Mouse (Mus musculus) embryonic facial prominence, embryonic 14.5 days (tissue): ENCODE data around the gene Ptprb. TPM values are rescaled to one million over a fixed set of nuclear protein-coding genes. Genes with fewer than 3 reads are reported as not detected.

Source experiments
- ATAC-seq: fragments of 200-750 bp; cut with Nextera tagmentation; 2 replicates; pipeline ENCODE4 v1.8.0; 2017; ENCODE audit warnings: low read depth, moderate number of reproducible peaks, moderate TSS enrichment
- DNase-seq: peaks from one replicate; pipeline ENCODE4 v3.0.0-alpha.2; 2015; ENCODE audit warnings: low spot score
- H3K27ac ChIP-seq: fragments of 300-500 bp; sonication (generic); replicated peaks from 2 replicates; pipeline ENCODE4 v1.5.1; 2014; ENCODE audit warnings: low read depth, mild to moderate bottlenecking, low read length, moderate library complexity
- H3K27me3 ChIP-seq: fragments of 300-500 bp; sonication (generic); replicated peaks from 2 replicates; pipeline ENCODE4 v1.6.1; 2014; ENCODE audit warnings: low read length; ENCODE audit not compliant: control insufficient read depth, insufficient read depth
- H3K36me3 ChIP-seq: fragments of 300-500 bp; sonication (generic); 2 replicates; pipeline ENCODE4 v1.6.1; 2014; ENCODE audit warnings: low read length, mixed read lengths; ENCODE audit not compliant: control insufficient read depth, insufficient read depth
- H3K4me1 ChIP-seq: fragments of 300-500 bp; sonication (generic); 2 replicates; pipeline ENCODE4 v1.6.1; 2014; ENCODE audit warnings: antibody characterized with exemption, low read length; ENCODE audit not compliant: control insufficient read depth, insufficient read depth
- H3K4me2 ChIP-seq: fragments of 300-500 bp; sonication (generic); 2 replicates; pipeline ENCODE4 v1.6.1; 2014; ENCODE audit warnings: low read depth, mild to moderate bottlenecking, low read length, moderate library complexity, mixed read lengths
- H3K4me3 ChIP-seq: fragments of 300-500 bp; sonication (generic); 2 replicates; pipeline ENCODE4 v1.5.1; 2014; ENCODE audit warnings: low read depth, mild to moderate bottlenecking, low read length
- H3K9ac ChIP-seq: fragments of 300-500 bp; sonication (generic); 2 replicates; pipeline ENCODE4 v1.6.1; 2014; ENCODE audit warnings: low read depth, mild to moderate bottlenecking, low read length, moderate library complexity, mixed read lengths
- H3K9me3 ChIP-seq: fragments of 300-500 bp; sonication (generic); 2 replicates; pipeline ENCODE4 v1.6.1; 2016; ENCODE audit warnings: low read length; ENCODE audit not compliant: control insufficient read depth
- WGBS: fragments of 180-500 bp; shearing (Covaris S2); extraction: QIAGEN DNeasy Blood & Tissue Kit; methylation state at CpG from one replicate; pipeline ENCODE4 v1.1.7; 2014; 5-methylcytosine and 5-hydroxymethylcytosine counted together
- polyA plus RNA-seq: library from polyadenylated mRNA; unstranded; fragments of >200 nt; fragmentation: Nextera tagmentation; extraction: Ambion mirVana; gene quantifications from 2 replicates; pipeline ENCODE4 v1.2.1, GENCODE M21; 2014

Ptprb gene
- polyA plus RNA-seq, 1 experiment from 2014 or later: 3.8 TPM

DNA sequence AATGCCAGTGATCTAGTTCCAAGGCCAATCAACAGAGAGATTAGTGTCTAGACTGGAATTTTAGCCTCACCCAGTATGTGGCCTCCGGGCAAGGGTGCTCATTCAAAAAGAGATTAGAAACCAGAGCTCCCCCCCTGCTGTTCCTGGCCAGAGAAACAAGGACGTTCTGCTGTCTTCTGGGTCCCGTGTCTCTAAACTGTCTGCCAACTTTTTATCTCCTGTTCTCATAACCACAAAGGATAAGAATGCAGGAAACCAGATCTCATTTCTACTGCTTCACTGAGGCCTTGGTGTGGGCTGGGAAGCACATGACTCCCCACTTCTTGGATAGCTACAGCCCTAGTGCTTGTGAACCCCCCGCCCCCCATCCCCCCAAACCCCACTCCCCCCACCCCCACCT is 119.3 kb downstream of the Ptprb start:
- ATAC-seq: peak; percentile 87
- 0 out of 2 replicates have a peak, but pooled peaks cover 8% of the 10 kb centered on the region for H3K4me1 ChIP-seq
- no peak overlapping the region for H3K27ac ChIP-seq
- no peak overlapping the region for H3K9ac ChIP-seq
- no peaks in the 10 kb centered on the region for H3K9me3 ChIP-seq
- DNase-seq: peak; percentile 84
- no peak overlapping the region for H3K4me3 ChIP-seq
- WGBS: 21% methylated on average over 3 of the region's 4 CpGs
- no peaks in the 10 kb centered on the region for H3K27me3 ChIP-seq
- H3K36me3 ChIP-seq: no peaks in the 10 kb centered on the region
- H3K4me2 ChIP-seq: no peak overlapping the region

DNA sequence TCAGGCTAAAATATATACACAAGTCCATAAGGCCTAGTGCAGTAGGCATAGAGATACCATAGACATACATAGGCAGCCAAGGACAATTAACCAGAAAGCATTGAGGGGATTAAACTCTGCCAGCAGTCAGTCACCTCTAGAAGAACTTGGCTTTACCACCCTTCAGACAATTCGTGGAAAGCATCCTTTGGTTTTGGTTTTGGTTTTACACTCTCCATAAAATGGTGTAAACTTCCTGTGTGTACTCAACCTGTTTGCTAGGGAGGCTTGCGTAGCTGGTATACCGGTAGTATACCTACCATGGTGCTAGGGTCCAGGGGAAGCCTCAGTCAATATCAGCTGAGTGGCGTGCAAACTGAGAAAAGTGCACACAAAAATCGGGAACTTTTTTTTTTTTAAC is 121.0 kb downstream of the Ptprb start:
- H3K4me3 ChIP-seq: no peak overlapping the region
- no peak overlapping the region for H3K4me2 ChIP-seq
- DNase-seq: no peak
- no peaks in the 10 kb centered on the region for H3K27me3 ChIP-seq
- 83% methylated on average over 5 of the region's 5 CpGs for WGBS
- no peak overlapping the region for H3K27ac ChIP-seq
- H3K9me3 ChIP-seq: no peaks in the 10 kb centered on the region
- ATAC-seq: no peak
- H3K9ac ChIP-seq: no peak overlapping the region
- H3K36me3 ChIP-seq: no peaks in the 10 kb centered on the region
- 0 out of 2 replicates have a peak, but pooled peaks cover 8% of the 10 kb centered on the region for H3K4me1 ChIP-seq

DNA sequence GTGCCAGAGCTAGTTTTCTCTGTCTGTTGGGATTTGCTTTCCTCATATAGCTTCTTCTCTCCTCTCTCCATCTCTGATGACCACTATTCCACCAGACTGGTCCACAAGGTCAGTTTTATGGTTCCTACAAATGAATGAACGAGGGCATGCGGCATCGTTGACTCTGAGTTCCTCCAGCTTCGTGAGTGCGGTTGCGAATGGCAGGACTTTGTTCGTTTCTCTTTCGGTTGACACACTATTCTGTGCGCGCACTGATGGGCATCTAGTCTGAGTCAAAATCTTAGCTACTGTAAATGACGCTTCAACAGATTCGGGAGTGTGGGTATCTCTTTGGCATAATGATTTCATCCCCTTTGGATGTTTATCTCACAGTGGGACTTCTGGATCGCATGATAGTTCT is 121.6 kb downstream of the Ptprb start:
- Histone ChIP-seq H3K27ac (no peak overlapping the region), H3K4me2 (no peak overlapping the region), H3K9ac (no peak overlapping the region), H3K9me3 (no peaks in the 10 kb centered on the region), H3K36me3 (no peaks in the 10 kb centered on the region), H3K4me1 (0 out of 2 replicates have a peak, but pooled peaks cover 8% of the 10 kb centered on the region), H3K4me3 (no peak overlapping the region), H3K27me3 (no peaks in the 10 kb centered on the region)
- WGBS: 94% methylated on average over 13 of the region's 13 CpGs
- DNase-seq (no peak), ATAC-seq (no peak)

DNA sequence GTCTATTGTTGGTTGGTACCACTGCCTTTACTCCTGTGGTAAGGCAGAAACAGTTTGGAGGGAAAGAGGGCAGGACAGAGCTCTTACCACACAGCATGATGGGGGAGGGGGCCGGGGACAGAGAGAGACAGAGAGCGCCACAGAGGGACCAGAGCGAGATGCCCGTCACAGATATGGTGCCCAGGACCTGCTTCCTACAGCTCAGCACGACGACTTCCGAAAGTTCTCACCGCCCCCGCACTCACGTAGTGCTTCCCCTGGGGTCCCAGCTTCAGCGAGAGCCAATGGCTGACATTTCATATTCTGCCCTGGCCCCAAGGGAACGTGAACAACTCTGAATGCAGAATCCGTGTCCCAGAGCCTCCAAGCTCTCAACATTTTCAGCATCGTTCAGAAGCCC is 122.2 kb downstream of the Ptprb start:
- H3K9me3 ChIP-seq: no peaks in the 10 kb centered on the region
- no peaks in the 10 kb centered on the region for H3K27me3 ChIP-seq
- no peak for DNase-seq
- H3K4me1 ChIP-seq: 0 out of 2 replicates have a peak, but pooled peaks cover 8% of the 10 kb centered on the region
- H3K4me3 ChIP-seq: peak overlapping the region; percentile 19
- H3K27ac ChIP-seq: no peak overlapping the region
- 34% methylated on average over 14 of the region's 14 CpGs for WGBS
- peak overlapping the region; percentile 41 for H3K4me2 ChIP-seq
- no peaks in the 10 kb centered on the region for H3K36me3 ChIP-seq
- H3K9ac ChIP-seq: peak overlapping the region; percentile 25; the same call in 1 of the 2 replicates
- ATAC-seq: no peak

DNA sequence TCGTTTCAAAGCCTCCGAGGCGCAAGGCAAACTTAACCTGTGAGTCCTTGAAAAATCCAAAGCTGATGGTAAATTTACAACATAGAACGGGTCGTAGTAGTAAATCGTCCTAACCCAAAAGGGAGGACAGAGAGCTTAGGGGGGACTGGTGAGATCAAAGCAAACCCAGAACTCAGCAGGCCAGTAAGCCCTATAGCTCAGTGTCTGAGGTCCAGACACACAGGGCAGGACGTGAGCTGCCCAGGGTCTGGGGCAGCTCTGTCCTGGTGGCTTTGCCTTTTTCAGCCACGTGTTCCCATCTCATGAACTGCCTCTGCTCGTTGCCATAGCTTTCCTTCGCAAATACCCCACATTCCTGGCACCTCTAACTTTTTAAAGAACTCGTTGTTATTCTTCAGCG is 122.7 kb downstream of the Ptprb start:
- Histone ChIP-seq H3K4me3 (peak overlapping the region; percentile 19), H3K27me3 (no peaks in the 10 kb centered on the region), H3K4me2 (peak overlapping the region; percentile 41), H3K9me3 (no peaks in the 10 kb centered on the region), H3K36me3 (no peaks in the 10 kb centered on the region), H3K27ac (no peak overlapping the region), H3K9ac (no peak overlapping the region), H3K4me1 (0 out of 2 replicates have a peak, but pooled peaks cover 8% of the 10 kb centered on the region)
- 52% methylated on average over 12 of the region's 12 CpGs for WGBS
- no peak for ATAC-seq
- DNase-seq: no peak

DNA sequence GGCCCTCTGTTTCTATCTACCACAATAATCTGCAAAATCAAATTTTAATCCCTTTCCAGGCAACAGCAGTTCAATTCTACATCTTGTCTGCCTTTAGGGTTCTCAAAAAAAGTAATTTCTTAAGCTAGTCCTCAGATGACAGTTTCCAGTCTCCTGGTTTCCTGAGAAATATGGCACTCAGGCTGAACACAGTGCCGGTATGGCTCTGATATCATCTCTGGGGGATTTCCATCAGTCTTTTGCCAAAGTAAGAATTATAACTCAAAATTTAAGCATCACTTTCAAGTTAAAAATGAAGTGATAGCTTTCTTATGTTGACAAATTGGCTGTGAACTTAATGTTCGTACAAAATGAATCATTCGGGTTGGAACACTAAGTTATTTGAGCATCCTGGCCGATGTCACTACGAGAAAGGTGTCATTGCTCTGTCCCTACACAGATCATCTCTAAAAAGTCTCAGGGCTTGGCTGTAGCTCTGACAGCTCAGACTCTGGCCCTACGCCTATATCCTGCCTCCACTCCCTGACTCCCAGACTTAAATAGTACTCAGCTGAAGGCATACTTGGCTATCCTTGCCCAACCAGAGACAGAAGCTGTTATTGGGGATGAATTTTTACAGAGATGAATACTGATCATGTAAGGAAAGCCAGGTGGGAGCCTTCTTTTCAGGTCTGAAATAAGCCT is 127.6 kb downstream of the Ptprb start:
- Histone ChIP-seq H3K4me3 (no peak overlapping the region), H3K4me2 (no peak overlapping the region), H3K4me1 (no peaks in the 10 kb centered on the region), H3K27ac (no peak overlapping the region), H3K9me3 (no peaks in the 10 kb centered on the region), H3K9ac (no peak overlapping the region), H3K27me3 (no peaks in the 10 kb centered on the region), H3K36me3 (no peaks in the 10 kb centered on the region)
- DNase-seq (no peak), ATAC-seq (no peak)
- WGBS: 81% methylated on average over 6 of the region's 6 CpGs

DNA sequence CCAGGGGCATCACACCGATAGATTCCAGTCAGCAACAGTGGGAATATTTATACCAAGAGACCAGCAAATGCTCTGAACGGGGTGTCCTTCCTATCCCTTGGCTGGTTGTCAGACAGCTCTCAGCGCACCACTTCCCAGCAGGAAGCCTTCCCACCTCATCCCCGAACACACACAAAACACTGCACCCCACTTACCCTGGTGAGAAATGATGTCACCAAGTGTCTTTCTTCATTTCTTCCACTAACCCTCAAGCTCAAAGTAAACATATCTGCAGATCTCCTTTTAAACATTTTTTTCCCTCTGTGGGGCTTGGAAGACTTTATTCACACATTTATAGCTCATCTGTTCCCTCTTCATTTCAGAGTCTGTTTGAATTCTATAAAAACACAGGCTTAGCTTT is 128.4 kb downstream of the Ptprb start:
- H3K27me3 ChIP-seq: no peaks in the 10 kb centered on the region
- H3K9me3 ChIP-seq: no peaks in the 10 kb centered on the region
- WGBS: 57% methylated on average over 4 of the region's 4 CpGs
- no peak overlapping the region for H3K4me3 ChIP-seq
- H3K4me2 ChIP-seq: no peak overlapping the region
- H3K27ac ChIP-seq: no peak overlapping the region
- no peaks in the 10 kb centered on the region for H3K36me3 ChIP-seq
- DNase-seq (no peak), ATAC-seq (no peak)
- H3K4me1 ChIP-seq: no peaks in the 10 kb centered on the region
- no peak overlapping the region for H3K9ac ChIP-seq

DNA sequence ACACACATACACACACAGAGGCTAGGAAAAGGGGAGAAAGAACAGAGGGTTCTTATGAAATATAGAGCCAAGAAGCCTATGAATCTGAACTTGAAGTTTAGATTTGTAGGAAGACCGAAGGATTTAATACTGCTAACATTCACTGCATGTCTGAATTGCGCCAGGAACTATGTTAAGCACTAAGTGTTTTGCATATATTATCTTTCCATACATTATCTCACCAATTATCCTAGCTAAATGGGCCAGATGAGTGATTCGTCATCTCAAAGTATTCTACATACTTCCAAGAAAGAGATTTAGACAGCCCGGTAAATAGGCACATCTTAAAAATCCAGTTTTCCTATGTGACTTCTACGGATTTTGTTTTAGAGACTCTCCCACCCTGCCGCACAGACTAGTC is 129.7 kb downstream of the Ptprb start:
- Histone ChIP-seq H3K4me3 (no peak overlapping the region), H3K27me3 (no peaks in the 10 kb centered on the region), H3K9me3 (no peaks in the 10 kb centered on the region), H3K27ac (no peak overlapping the region), H3K4me2 (no peak overlapping the region), H3K4me1 (no peaks in the 10 kb centered on the region), H3K9ac (no peak overlapping the region), H3K36me3 (no peaks in the 10 kb centered on the region)
- ATAC-seq (no peak), DNase-seq (no peak)
- 93% methylated on average over 6 of the region's 6 CpGs for WGBS

DNA sequence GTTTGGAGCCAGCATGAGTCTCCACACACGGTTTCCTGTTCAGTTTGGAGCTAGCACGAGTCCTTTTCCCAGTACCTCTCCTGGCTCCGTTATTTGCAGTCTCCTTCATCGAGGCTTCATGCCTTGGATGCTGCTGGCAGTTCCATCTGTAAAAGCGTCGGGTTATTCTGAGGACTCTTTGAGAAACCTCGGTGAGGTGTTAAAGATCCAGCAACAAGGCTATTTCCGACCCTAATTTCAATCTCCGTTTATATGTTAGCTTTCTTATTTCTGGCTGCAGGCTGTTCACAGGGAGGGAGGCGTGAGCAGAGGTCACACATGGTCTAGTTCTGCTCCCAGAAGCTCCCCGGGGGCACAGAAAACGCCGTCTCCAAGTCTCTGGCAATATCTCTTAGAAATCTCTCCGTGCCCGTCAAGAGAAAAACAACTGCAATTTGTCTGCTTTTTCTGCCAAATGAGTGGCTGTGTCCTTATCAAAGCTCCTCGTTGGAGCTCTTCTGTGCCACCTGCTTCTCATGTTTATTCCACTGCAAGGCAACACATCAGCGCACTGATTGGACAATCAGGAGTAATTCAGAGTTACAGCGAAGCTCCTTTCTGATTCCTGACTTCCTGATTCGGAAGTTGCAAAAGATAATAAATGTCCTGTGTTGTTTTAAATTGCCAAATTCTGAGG is 132.5 kb downstream of the Ptprb start:
- Histone ChIP-seq H3K27ac (no peak overlapping the region), H3K36me3 (no peaks in the 10 kb centered on the region), H3K27me3 (no peaks in the 10 kb centered on the region), H3K4me3 (no peak overlapping the region), H3K4me1 (no peaks in the 10 kb centered on the region), H3K9ac (no peak overlapping the region), H3K4me2 (no peak overlapping the region), H3K9me3 (no peaks in the 10 kb centered on the region)
- 37% methylated on average over 19 of the region's 19 CpGs for WGBS
- no peak for ATAC-seq
- no peak for DNase-seq
